Mouse (Mus musculus): ENCODE results near the gene Cyp4f18. TPM values are rescaled to one million over a fixed set of nuclear protein-coding genes. Genes with fewer than 3 reads are reported as not detected.
"Not testable (repeated sequence)": the region's sequence is repeated elsewhere in the genome, so short reads cannot be mapped to it uniquely, and the experiment has no call there.

Gene Cyp4f18
- polyA plus RNA-seq (2015; fragmentation: Nextera tagmentation; extraction: Ambion mirVana) = 2.6 and 2.8 TPM in 2 replicates

- Histone ChIP-seq H3K36me3 (no peaks in the 10 kb centered on the region), H3K4me1 (replicated peaks) (no peaks in the 10 kb centered on the region), H3K4me2 (replicated peaks) (no peak within 1 kb of the TSS), H3K9ac (no peak within 1 kb of the TSS), H3K27me3 (replicated peaks) (no peaks in the 10 kb centered on the region), H3K27ac (no peak within 1 kb of the TSS), H3K4me3 (replicated peaks) (no peak within 1 kb of the TSS), H3K9me3 (no peaks in the 10 kb centered on the region)
- no peak for ATAC-seq
- WGBS = 75% methylated on average over 3 of the region's 3 CpGs
Measured at GRCm38 (mm10) chr8:72009473-72009872, at the start of gene Cyp4f18. TSS of gene Cyp4f18 (minus strand) at chr8:72009626.

DNA sequence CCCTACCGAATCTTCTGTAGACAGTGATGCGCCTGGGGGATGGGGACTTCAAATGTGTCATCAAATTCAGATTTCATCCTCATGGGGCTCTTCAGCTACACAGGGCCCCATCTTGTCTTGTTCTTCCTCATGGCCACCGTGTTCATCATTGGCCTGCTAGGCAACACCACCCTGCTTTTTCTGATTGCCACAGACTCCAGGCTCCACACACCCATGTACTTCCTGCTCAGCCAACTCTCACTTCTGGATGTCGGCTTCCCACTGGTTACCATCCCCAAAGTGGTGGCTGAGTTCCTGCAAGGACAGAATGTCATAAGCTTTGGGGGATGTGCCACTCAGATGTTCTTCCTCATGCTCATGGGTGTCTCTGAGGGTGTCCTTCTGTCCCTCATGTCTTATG lies 48.2 kb upstream of the Cyp4f18 start:
- 84% methylated on average over 3 of the region's 4 CpGs for WGBS
- H3K27me3 ChIP-seq (replicated peaks); H3K36me3 ChIP-seq; ATAC-seq; H3K9me3 ChIP-seq; H3K4me1 ChIP-seq (replicated peaks); H3K4me2 ChIP-seq (replicated peaks); H3K4me3 ChIP-seq (replicated peaks); H3K27ac ChIP-seq; H3K9ac ChIP-seq: not testable (repeated sequence)

- ATAC-seq = peak; percentile 68
- H3K9me3 ChIP-seq; H3K9ac ChIP-seq; H3K36me3 ChIP-seq; H3K27me3 ChIP-seq (replicated peaks); H3K4me3 ChIP-seq (replicated peaks); H3K4me1 ChIP-seq (replicated peaks); H3K4me2 ChIP-seq (replicated peaks); H3K27ac ChIP-seq: not testable (repeated sequence)
Measured at GRCm38 (mm10) chr8:72054633-72055032, 45.2 kb upstream of the Cyp4f18 start.

- no peaks in the 10 kb centered on the region for H3K9me3 ChIP-seq
- no peak for ATAC-seq
- H3K36me3 ChIP-seq = no peaks in the 10 kb centered on the region
- H3K4me2 ChIP-seq (replicated peaks) = no peak overlapping the region
- no peaks in the 10 kb centered on the region for H3K4me1 ChIP-seq (replicated peaks)
- no peak overlapping the region for H3K4me3 ChIP-seq (replicated peaks)
- 81% methylated on average over 1 of the region's 1 CpGs for WGBS
- H3K27ac ChIP-seq = no peak overlapping the region
- H3K9ac ChIP-seq = no peak overlapping the region
- H3K27me3 ChIP-seq (replicated peaks) = no peaks in the 10 kb centered on the region
Measured at GRCm38 (mm10) chr8:72042493-72042892, 33.1 kb upstream of the Cyp4f18 start.

GRCm38 (mm10) chr8:72040918-72041317 lies 31.5 kb upstream of the Cyp4f18 start, which contains the start of gene Olfr372:
TSS of gene Olfr372 (plus strand) at chr8:72041218.
- WGBS = 82% methylated on average over 4 of the region's 4 CpGs
- H3K4me2 ChIP-seq (replicated peaks); H3K27ac ChIP-seq; H3K36me3 ChIP-seq; H3K4me3 ChIP-seq (replicated peaks); H3K9ac ChIP-seq; H3K4me1 ChIP-seq (replicated peaks); H3K27me3 ChIP-seq (replicated peaks); H3K9me3 ChIP-seq; ATAC-seq: not testable (repeated sequence)

DNA sequence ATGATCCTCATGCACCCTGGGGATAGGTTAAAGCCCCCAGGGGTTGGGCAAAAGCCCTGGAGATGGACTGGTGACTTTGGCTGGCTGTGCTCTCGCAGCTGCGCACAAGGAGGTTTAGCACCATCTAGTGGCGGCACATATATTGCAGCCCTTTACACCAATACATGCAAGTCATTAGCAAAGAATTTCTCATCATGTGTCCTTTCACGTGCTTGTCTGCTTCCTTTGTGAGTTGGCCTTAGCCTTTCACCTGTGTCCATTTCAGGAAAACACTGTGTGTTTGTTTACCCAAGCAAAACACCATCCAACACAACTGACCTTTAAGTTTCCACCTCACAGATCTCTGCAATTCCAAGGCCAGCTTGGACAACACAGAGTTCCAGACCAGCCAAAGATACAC lies 23.5 kb upstream of the Cyp4f18 start:
- not testable (repeated sequence) for H3K4me3 ChIP-seq (replicated peaks); H3K4me1 ChIP-seq (replicated peaks); ATAC-seq; H3K4me2 ChIP-seq (replicated peaks); H3K9ac ChIP-seq; H3K27ac ChIP-seq; H3K36me3 ChIP-seq; H3K27me3 ChIP-seq (replicated peaks); H3K9me3 ChIP-seq
- WGBS = 49% methylated on average over 4 of the region's 4 CpGs

DNA sequence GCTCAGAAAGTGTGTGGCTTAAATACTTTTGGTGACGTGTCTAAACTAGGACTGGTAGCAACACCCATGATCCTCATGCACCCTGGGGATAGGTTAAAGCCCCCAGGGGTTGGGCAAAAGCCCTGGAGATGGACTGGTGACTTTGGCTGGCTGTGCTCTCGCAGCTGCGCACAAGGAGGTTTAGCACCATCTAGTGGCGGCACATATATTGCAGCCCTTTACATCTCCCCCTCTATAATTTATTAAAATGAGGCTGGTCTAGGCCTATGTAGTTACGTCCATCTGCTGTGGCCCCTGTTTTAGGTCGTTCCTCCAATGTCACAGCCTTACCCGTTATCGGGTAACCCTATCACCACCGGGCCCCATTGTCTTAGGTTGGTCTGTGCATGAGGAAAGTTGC lies 15.5 kb upstream of the Cyp4f18 start:
- H3K27ac ChIP-seq; H3K9me3 ChIP-seq; H3K4me3 ChIP-seq (replicated peaks); H3K36me3 ChIP-seq; H3K9ac ChIP-seq; ATAC-seq; H3K4me1 ChIP-seq (replicated peaks); H3K27me3 ChIP-seq (replicated peaks); H3K4me2 ChIP-seq (replicated peaks): not testable (repeated sequence)
- WGBS = 19% methylated on average over 4 of the region's 9 CpGs

- no peaks in the 10 kb centered on the region for H3K4me1 ChIP-seq (replicated peaks)
- H3K27ac ChIP-seq = no peak overlapping the region
- H3K9me3 ChIP-seq = no peaks in the 10 kb centered on the region
- H3K27me3 ChIP-seq (replicated peaks) = no peaks in the 10 kb centered on the region
- WGBS = 50% methylated on average over 2 of the region's 2 CpGs
- H3K36me3 ChIP-seq = no peaks in the 10 kb centered on the region
- no peak for ATAC-seq
- H3K4me3 ChIP-seq (replicated peaks) = no peak overlapping the region
- H3K4me2 ChIP-seq (replicated peaks) = no peak overlapping the region
- no peak overlapping the region for H3K9ac ChIP-seq
Measured at GRCm38 (mm10) chr8:72019816-72020215, 10.4 kb upstream of the Cyp4f18 start.

GRCm38 (mm10) chr8:72019022-72019421 lies 9.6 kb upstream of the Cyp4f18 start:
- H3K36me3 ChIP-seq; H3K27me3 ChIP-seq (replicated peaks); ATAC-seq; H3K9ac ChIP-seq; H3K27ac ChIP-seq; H3K9me3 ChIP-seq; H3K4me3 ChIP-seq (replicated peaks); H3K4me1 ChIP-seq (replicated peaks); H3K4me2 ChIP-seq (replicated peaks): not testable (repeated sequence)
- 82% methylated on average over 1 of the region's 1 CpGs for WGBS

DNA sequence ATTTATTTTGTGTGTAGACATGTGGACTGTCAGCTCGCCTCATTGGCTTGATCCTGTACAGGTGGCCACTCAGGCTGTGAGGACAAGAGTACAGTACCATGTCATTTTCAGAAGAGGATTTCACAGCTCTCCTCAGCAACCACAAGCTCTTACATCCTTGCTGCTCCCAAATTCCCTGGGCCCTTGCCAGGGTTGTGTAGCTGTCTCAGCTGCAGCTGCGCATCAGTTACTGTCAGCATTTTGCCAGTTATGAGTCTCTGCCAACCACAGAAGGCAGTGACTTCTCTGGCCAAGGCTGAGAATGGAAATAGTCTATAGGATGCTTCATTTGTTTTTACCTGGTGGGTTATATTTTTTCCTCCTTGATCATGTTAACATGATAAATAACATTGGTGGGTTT lies 8.7 kb upstream of the Cyp4f18 start:
- Histone ChIP-seq H3K4me3 (replicated peaks) (no peak overlapping the region), H3K4me1 (replicated peaks) (no peaks in the 10 kb centered on the region), H3K4me2 (replicated peaks) (no peak overlapping the region), H3K27me3 (replicated peaks) (no peaks in the 10 kb centered on the region), H3K27ac (no peak overlapping the region), H3K36me3 (no peaks in the 10 kb centered on the region), H3K9ac (no peak overlapping the region), H3K9me3 (no peaks in the 10 kb centered on the region)
- no peak for ATAC-seq
- WGBS = 73% methylated on average over 2 of the region's 2 CpGs

DNA sequence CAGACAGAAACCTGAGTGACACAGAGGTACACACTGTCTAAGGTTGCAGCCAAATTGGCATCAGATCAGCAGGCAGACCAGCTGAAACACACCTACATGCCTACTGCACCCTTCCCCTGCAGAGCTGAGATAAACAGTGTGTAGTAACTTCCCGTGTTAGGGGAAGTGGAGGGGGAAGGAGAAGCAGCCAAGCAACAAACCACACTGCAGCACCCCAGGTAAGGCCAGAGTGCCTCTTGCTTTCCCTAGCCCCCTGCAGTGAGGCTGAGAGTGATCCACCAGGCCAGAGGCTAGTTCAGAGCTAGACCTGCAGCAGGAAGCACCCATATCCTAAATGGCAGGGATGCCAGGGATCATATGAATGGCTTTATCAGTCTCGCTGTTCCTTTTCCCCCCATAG lies 7.9 kb upstream of the Cyp4f18 start:
- not testable (repeated sequence) for H3K9ac ChIP-seq; H3K4me1 ChIP-seq (replicated peaks); H3K4me3 ChIP-seq (replicated peaks); ATAC-seq; H3K36me3 ChIP-seq; H3K4me2 ChIP-seq (replicated peaks); H3K27me3 ChIP-seq (replicated peaks); H3K9me3 ChIP-seq; H3K27ac ChIP-seq
- WGBS = 68% methylated on average over 2 of the region's 2 CpGs

GRCm38 (mm10) chr8:72013506-72014228 lies 4.2 kb upstream of the Cyp4f18 start:
- H3K4me2 ChIP-seq (replicated peaks); H3K4me3 ChIP-seq (replicated peaks); H3K4me1 ChIP-seq (replicated peaks); H3K9me3 ChIP-seq; H3K27me3 ChIP-seq (replicated peaks); H3K27ac ChIP-seq; H3K36me3 ChIP-seq; ATAC-seq; H3K9ac ChIP-seq: not testable (repeated sequence)
- 63% methylated on average over 6 of the region's 6 CpGs for WGBS

DNA sequence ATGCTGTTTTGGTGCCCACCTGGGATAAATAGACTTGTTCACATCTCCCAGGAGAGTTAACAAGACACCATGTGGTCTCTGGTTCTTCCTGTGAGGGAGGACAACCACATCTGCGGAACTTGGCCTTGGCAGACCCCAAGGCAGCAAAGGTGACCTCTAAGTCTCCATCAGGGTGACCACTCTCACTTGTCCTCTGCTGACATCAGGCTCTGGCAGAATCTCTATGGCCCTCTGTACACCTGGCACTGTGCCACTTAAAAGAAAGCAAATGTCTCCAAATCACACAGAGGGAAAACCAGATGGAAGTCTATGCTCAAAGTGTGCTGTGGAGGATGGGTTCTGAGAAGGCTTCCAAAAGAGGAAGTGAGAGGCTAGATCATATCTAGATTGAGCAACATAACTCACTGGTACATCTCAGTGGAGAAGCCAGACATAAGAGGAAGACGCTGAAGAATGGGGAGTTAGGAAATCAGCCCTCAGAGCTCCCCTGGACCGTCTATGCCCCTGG lies 1.2 kb downstream of the Cyp4f18 start:
- WGBS = 68% methylated on average over 3 of the region's 3 CpGs
- no peak for ATAC-seq

More for the DNA sequence above, 1.2 kb downstream of the Cyp4f18 start:
- H3K27ac ChIP-seq = no peak overlapping the region
- no peak overlapping the region for H3K4me2 ChIP-seq (replicated peaks)
- no peak overlapping the region for H3K9ac ChIP-seq
- no peaks in the 10 kb centered on the region for H3K27me3 ChIP-seq (replicated peaks)
- no peaks in the 10 kb centered on the region for H3K9me3 ChIP-seq
- H3K4me1 ChIP-seq (replicated peaks) = no peaks in the 10 kb centered on the region
- H3K4me3 ChIP-seq (replicated peaks) = no peak overlapping the region
- H3K36me3 ChIP-seq = no peaks in the 10 kb centered on the region

Data from intestine, embryonic 15.5 days (tissue).